Mouse (Mus musculus): Measurements from ENCODE around the gene Upf3a.
"Not testable (repeated sequence)": the region's sequence is repeated elsewhere in the genome, so short reads cannot be mapped to it uniquely, and the experiment has no call there.

Gene Upf3a

GRCm38 (mm10) chr8:13785250-13785763 is at the start of gene Upf3a:
Gene Upf3a, plus strand, starts transcription at chr8:13785615.
- DNase-seq: peak; percentile 85

GRCm38 (mm10) chr8:13740323-13740770 is 45.1 kb upstream of the Upf3a start:
- no peak for DNase-seq

GRCm38 (mm10) chr8:13740817-13741613 is 44.4 kb upstream of the Upf3a start:
- DNase-seq: no peak

- DNase-seq: not testable (repeated sequence)
These were observed 39.2 kb upstream of the Upf3a start for GRCm38 (mm10) chr8:13746212-13746611.

- no peak for DNase-seq
These were observed 37.8 kb upstream of the Upf3a start for GRCm38 (mm10) chr8:13747626-13748025.

- DNase-seq: peak; percentile 64
These were observed 31.7 kb upstream of the Upf3a start for GRCm38 (mm10) chr8:13753680-13754079.

- DNase-seq: no peak
These were observed 28.9 kb upstream of the Upf3a start for GRCm38 (mm10) chr8:13756480-13756879.

- peak; percentile 91 for DNase-seq
These were observed 28.2 kb upstream of the Upf3a start, which contains the start of gene Cdc16 for GRCm38 (mm10) chr8:13756982-13757804. Gene Cdc16, plus strand, starts transcription at chr8:13757676.

GRCm38 (mm10) chr8:13757805-13758727 is 27.3 kb upstream of the Upf3a start:
- peak; percentile 20 for DNase-seq

- DNase-seq: no peak
These were observed 16.2 kb upstream of the Upf3a start for GRCm38 (mm10) chr8:13769206-13769605.

GRCm38 (mm10) chr8:13780536-13780935 is 4.9 kb upstream of the Upf3a start:
- no peak for DNase-seq

- peak; percentile 97 for DNase-seq
These were observed 417 bp downstream of the Upf3a start for GRCm38 (mm10) chr8:13785764-13786299.

- DNase-seq: no peak
These were observed 4.2 kb downstream of the Upf3a start for GRCm38 (mm10) chr8:13789606-13790005.

- no peak for DNase-seq
These were observed 7.8 kb downstream of the Upf3a start for GRCm38 (mm10) chr8:13793097-13793745.

- DNase-seq: no peak
These were observed 8.3 kb downstream of the Upf3a start for GRCm38 (mm10) chr8:13793746-13794101.

- DNase-seq: no peak
These were observed 12.3 kb downstream of the Upf3a start for GRCm38 (mm10) chr8:13797676-13798075.

- DNase-seq: no peak
These were observed 14.2 kb downstream of the Upf3a start for GRCm38 (mm10) chr8:13799566-13799965.

GRCm38 (mm10) chr8:13828598-13829172 is 43.3 kb downstream of the Upf3a start:
- no peak for DNase-seq

- DNase-seq: not testable (repeated sequence)
These were observed 52.9 kb downstream of the Upf3a start, which contains the start of gene AF366264 for GRCm38 (mm10) chr8:13838289-13838688. Gene AF366264, minus strand, starts transcription at chr8:13838389.

- DNase-seq: peak; percentile 19
These were observed 57.9 kb downstream of the Upf3a start for GRCm38 (mm10) chr8:13843286-13843685.

Measured in cerebellum, adult 8-10 months (tissue).